Mouse (Mus musculus) heart, postnatal 36 days (tissue): ENCODE measurements around the gene Fbxl17. TPM values are rescaled to one million over a fixed set of nuclear protein-coding genes. Genes with fewer than 3 reads are reported as not detected.

Source experiments
- DNase-seq, 2 experiments: peaks; one replicate each; pipeline ENCODE4 v3.0.0; 2021 to 2022
- intact Hi-C: fragments of 180-260 bp; cut with DNase I; formaldehyde crosslinking; loops from one replicate; pipeline ENCODE4 v1.15.1; 2025
- total RNA-seq, 2 experiments: library from RNA; stranded (reverse); gene quantifications; 2 replicates each; pipeline ENCODE4 v1.2.3; 2021

Gene Fbxl17
- total RNA-seq, 2 experiments from 2014 or later = 22.8 to 27.0 TPM

GRCm38 (mm10) chr17:63076661-63077060 lies 423.2 kb downstream of the Fbxl17 start:
- intact Hi-C loops = no loop called here
- no peak for DNase-seq

- intact Hi-C loops = no loop called here
- DNase-seq = no peak
These were observed 423.8 kb downstream of the Fbxl17 start for GRCm38 (mm10) chr17:63076037-63076426.

DNA sequence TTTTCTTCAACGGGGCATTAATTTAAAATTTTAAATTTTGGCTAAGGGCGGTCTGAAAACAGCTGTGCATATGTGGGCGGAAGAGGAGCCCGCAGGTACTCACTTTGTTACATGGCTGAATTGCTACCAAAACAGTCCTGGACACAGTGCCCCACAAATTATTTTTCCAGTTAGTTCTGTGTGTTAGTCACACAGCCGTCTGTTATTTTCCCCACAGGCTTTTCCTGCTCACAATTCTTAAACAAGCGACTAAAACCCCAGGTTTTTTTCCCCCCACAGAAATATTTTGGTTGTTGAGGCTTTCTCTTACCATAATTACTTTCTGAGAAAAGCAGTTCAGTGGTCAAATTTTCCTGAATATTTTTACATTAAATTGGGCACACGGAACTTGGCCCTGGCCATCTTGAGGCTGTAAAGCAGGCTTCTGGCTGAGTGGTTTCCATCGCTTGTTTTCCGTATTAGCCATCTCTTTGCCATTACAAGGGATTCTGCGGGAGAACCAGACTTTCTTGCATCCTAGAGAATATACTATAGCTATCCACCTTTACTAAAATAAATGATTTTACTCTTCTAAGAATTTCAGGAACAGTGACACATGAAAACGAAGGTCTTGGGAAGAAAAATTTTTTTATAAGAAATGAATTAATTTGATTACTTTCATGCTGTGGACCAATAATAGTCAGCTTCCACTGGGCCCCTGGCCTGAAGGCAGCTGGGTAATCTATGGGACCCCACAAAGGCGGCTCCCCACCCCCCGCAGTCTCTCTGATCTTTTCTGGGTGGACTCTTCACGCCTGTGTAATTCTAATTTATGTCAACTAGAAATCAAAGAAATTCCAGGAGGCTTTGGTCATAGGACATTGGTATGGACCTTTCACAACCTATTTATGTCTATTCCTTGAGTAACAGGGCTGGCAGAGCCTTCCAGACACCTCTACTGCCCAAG lies 424.5 kb downstream of the Fbxl17 start:
- no peak for DNase-seq
- intact Hi-C loops = no loop called here

- no peak for DNase-seq
- intact Hi-C loops = loop anchor here (5.0 kb wide), 1 partner anchor 84 kb away; no protein-coding TSS in a partner anchor
These were observed 426.5 kb downstream of the Fbxl17 start for GRCm38 (mm10) chr17:63073342-63073741.

GRCm38 (mm10) chr17:63071134-63071923 lies 428.5 kb downstream of the Fbxl17 start:
- intact Hi-C loops = loop anchor here (5.0 kb wide), 1 partner anchor 86 kb away; no protein-coding TSS in a partner anchor
- DNase-seq = no peak

GRCm38 (mm10) chr17:63070161-63070761 lies 429.6 kb downstream of the Fbxl17 start:
- DNase-seq = no peak
- intact Hi-C loops = loop anchor here (5.0 kb wide), 1 partner anchor 87 kb away; no protein-coding TSS in a partner anchor

DNA sequence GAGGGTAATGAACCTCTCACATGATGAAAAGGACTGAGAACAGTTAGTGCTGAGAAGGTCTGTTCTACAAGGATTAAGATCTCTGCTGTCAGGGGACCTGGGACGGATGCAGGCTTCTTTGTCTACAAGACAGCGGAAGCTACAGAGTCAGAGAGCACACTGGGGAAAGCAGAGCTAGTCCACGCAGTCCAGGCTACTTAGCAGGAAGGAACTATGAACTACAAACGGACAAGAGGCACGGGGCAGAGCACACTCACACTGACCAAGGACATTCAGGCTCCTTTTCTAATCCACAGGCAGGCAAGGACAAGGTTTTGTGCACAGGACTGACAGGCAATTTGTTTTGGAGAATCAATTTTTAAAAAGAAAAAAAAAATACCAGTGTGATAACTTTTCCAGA lies 437.0 kb downstream of the Fbxl17 start:
- DNase-seq = no peak
- intact Hi-C loops = no loop called here

- intact Hi-C loops = no loop called here
- no peak for DNase-seq
These were observed 438.0 kb downstream of the Fbxl17 start for GRCm38 (mm10) chr17:63061786-63062185.

GRCm38 (mm10) chr17:63060814-63061213 lies 439.0 kb downstream of the Fbxl17 start:
- intact Hi-C loops = no loop called here
- DNase-seq = no peak

DNA sequence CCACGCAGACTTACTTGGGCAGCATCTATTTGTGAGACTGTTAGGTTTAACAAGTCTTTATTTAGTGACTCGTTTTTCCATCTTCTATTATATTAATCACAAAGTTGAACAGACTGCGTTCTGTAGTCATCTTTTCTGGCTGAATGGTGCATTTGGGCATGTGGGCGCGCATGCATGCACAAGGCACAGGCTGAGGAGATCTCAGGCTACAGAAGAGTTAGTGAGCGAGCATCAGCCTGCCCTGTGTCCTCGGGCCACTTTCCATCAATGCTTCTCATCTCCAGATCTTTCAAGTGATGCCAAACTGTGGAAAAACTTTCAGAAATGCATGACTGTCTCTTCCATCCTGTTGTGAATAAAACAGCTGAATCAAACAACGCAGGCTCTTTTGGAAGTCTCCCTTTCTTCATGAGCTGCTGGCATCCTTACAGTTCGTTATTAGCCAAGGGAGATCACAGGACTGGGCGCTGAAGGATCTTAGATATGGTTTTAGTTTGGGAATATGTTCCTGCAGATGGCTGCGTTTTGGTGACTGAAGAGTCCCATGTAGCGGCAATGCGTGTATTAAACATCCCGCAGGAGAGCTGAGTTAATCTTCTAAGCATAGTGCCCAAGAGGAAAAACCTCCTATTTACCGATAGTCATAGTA lies 442.0 kb downstream of the Fbxl17 start:
- intact Hi-C loops = no loop called here
- DNase-seq = no peak

DNA sequence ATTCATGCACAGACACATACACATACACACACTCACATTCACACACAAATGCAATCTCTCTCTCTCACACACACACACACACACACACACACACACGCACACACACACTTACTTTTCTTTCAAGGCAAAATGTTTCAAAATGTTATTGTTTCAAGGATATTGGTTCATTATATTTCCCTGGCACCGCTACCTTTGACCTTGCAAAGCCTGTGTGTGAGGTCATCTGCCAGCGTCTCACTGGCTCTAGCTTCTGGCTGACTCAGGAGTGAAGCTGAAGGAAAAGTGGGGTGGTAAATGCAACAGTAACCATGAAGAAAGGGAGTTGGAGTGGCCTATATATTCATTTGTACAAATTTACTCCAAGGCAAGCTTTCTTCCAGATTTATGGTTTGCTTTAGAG lies 442.8 kb downstream of the Fbxl17 start:
- DNase-seq = no peak

DNA sequence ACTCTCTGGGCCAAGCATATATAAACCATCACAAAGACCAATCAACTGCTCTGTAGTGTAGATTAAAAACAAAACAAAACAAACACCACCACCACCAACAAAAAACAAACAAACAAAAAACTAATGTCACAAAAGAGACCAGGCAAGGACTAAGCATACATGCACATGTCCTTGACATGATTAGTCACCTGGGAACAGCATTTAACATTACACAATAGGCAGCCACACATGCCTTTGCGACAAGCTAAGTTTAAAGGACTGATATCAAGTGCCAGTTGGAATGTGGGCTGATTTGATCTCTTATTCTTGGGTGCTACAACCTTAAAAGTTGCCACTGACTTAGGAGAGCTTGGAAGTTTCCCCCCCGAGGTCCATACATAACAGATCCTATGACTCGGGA lies 446.5 kb downstream of the Fbxl17 start:
- intact Hi-C loops = no loop called here
- DNase-seq = no peak

More for the DNA sequence above, 442.8 kb downstream of the Fbxl17 start:
- intact Hi-C loops = no loop called here

- DNase-seq = no peak
- intact Hi-C loops = no loop called here
These were observed 453.4 kb downstream of the Fbxl17 start for GRCm38 (mm10) chr17:63046401-63046800.

DNA sequence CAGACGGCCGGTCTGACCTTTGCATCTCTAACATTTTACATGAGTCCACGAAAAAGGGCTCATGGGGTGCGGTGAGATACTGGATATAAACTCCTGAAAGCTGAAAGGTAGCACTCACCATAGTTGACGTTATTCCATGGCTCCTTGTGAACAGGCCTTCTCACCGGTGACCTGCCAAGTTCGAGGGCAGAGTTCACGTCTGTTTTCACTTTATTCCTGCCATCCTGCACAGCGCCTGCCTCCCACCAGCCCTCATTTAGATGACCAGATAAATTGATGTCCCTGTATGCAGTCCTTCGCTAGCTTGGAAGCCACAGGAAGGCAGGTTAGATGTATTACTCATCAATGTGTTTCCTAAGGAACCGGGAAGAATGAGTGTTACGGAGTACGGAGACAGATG lies 454.5 kb downstream of the Fbxl17 start:
- intact Hi-C loops = no loop called here
- DNase-seq = no peak

DNA sequence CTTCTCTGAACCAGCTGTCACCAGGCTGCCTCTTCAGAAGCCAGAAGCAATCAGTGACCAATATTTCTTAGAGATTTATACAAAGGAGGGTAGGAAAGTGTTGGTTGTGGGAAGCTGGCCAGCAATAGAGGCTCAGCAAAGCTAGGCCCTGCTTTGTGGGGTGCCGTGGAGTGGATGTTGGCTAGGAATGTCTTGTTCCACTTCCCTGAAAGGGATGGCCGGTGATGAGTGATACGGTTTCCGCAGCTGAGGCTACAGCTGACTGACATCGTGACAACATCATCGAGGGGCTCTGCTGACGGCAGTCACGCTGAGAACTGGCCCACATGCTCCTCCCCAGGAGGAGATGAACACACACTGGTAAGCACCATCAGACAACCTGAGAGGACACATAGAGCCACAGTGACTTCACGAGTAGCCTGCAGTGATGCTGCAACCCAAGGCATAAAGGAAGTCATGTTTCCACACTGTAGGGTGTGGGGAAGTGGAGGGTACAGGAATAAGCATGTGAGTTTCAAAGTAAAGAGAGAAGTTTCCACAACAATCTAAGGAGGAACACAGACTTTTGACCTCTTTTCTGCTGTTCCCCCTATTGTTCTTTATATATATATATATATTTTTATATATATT lies 456.7 kb downstream of the Fbxl17 start:
- peak in 1 of 2 experiments; percentile 3 for DNase-seq
- intact Hi-C loops = no loop called here

DNA sequence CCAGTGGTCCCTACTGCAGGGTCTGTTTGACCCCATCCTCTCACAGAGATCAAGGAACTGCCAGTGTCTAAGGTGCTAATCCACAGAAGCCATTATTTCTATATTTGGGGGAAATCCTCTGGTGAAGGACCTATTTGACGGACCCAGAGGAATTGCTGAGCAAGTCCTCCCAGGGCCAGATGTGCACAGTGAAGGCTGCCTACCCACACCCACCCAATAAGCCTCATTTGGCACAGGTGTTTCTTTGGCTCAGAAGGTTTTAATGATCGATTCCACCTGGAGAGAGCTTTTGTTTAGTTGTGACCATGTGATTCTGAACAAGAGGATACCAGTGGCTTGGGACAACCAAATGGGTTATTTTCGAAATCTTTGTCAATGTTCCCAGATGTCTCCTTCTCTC lies 462.3 kb downstream of the Fbxl17 start:
- DNase-seq = no peak
- intact Hi-C loops = no loop called here

DNA sequence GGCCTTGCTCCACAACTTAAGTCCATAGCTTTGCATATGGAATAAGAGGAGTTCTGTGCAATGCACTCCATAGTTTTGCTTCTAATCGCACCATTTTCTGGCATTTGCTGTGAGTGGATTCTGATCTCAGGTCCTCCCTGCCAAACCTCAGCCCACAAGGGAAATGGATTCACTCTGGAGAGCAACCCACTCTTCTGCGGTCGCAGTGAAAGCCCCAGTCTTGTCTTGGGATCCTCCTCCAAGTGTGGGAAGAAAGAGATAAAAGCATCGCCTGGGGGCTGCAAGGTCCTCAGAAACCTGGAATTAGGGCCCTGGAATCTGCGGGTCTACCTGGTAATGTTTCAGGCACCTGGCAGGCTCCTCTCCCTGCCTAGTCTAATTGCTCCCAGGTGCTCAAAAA lies 466.7 kb downstream of the Fbxl17 start:
- intact Hi-C loops = no loop called here
- DNase-seq = no peak

DNA sequence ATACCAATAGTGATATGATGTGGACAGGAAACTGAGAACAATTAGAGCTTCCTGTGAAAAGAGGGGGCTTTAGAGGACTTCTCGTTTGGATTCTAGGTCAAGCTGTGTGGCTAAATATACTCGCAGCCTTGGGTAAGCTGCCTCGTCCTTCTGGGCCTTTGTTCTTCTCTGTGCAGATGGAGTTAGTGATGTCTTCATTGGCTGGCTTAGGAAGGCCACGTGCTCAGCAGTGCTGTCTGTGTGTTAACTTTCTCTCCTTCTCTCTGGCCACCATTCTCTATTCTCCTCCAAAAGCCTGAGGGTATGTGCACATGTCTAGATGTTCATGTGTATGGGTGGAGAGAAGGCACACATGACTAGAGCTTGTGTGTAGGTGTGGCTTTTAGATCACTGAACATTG lies 470.7 kb downstream of the Fbxl17 start:
- intact Hi-C loops = no loop called here
- DNase-seq = no peak

DNA sequence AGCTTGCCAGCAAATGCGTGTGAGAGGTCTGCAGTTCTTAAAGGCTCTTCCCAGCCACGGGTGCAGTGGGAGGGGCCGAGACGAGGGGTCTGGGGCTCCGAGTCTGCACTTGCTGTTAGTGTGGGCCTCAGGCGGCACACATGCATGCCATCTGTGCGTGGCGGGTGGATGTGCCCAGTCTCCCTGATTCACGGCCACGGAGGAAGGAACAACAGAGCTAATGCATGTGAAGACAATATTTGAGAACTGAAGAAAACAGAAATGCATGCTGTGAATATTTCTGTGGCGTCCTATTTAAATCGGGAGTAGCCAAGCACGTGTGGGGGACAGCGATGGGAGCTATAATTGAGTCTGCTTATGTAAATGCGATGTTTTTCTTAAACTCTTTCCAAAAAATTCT lies 474.6 kb downstream of the Fbxl17 start:
- intact Hi-C loops = no loop called here
- no peak for DNase-seq

DNA sequence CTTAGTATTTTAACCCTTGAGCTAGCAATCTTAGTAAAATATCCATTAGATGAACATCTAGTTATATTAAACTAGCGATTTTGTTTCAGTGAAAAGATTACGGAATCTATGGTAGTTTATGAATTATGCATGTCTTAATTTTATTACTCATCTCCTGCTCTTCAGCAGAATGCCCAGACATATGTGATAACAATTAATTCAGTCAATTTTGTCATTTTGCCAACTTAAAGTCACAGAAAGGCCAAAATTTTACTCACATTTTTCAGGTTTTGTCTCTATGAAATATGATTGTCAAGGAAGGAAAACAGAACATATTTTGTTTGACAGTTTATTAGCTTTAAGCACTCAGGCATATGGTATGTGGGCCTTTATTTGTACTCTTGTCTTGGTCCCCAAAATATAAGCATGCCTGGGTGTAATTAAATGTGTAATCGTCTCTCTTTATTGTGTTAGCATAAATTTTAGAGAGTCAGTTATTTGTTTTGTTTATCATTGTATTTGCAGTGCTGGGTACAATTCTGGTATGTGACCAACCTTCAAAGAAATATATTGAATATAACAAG lies 482.1 kb downstream of the Fbxl17 start:
- intact Hi-C loops = no loop called here
- no peak for DNase-seq
